Mouse (Mus musculus) C2C12 (cell line): ENCODE data around the gene Ccn1.

Source experiments
- CEBPB ChIP-seq: IDR thresholded peaks from one replicate; pipeline ENCODE4 v1.6.1; 2011; ENCODE audit warnings: low read depth, mild to moderate bottlenecking, control low read depth, moderate library complexity
- CTCF ChIP-seq: IDR thresholded peaks from one replicate; pipeline ENCODE4 v1.5.1; 2011; ENCODE audit not compliant: control insufficient read depth, insufficient read depth, insufficient read length
- FOSL1 ChIP-seq: IDR thresholded peaks from one replicate; pipeline ENCODE4 v1.8.0; 2011; ENCODE audit warnings: mild to moderate bottlenecking, low read length; ENCODE audit not compliant: poor library complexity, insufficient read depth, severe bottlenecking
- MAX ChIP-seq: IDR thresholded peaks from one replicate; pipeline ENCODE4 v1.6.1; 2011; ENCODE audit warnings: mild to moderate bottlenecking, control low read depth
- MYOD1 ChIP-seq: IDR thresholded peaks from one replicate; pipeline ENCODE4 v1.6.1; 2011; ENCODE audit warnings: low read depth; ENCODE audit not compliant: control insufficient read depth, insufficient read length
- MYOG ChIP-seq: IDR thresholded peaks from one replicate; pipeline ENCODE4 v1.6.1; 2011; ENCODE audit not compliant: control insufficient read depth, insufficient read length; ENCODE audit errors: extremely low read depth
- USF1 ChIP-seq: IDR thresholded peaks from one replicate; pipeline ENCODE4 v1.6.1; 2011; ENCODE audit warnings: low read depth, mild to moderate bottlenecking, control low read depth, moderate library complexity

DNA sequence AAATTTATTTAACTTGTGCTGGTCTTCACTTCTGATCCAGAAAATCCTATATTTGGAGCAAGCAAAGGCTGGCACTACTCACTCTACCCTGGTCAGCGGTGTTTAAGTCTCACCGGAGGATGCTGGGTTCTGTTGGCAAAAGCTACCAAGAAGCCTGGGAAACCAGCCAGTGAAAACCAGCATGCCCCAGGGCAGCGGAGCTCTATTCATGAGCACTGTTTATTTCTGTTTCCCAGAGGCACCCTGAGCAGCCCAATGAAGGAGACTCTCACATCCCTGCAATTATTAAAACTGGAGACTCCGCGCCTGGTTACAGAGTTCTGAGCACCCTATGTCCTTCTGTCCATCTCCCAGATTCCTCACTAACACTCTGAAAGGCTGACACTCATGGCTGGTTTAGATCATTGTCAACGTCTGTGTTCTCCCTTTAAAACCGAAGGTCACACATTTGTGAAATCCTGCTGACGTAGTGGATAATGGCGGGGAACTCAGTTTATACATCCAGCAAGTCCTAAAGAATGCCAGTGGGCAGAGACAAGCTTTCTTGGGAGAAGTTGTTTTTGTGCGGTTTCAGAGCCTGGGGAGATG is 31.7 kb upstream of the Ccn1 start:
- TF ChIP-seq CEBPB (no peak), CTCF (no peak), FOSL1 (no peak), MYOG (no peak), MAX (no peak), USF1 (no peak), MYOD1 (no peak)
